Mouse (Mus musculus) embryo, embryonic 10.5 days (tissue): ENCODE data around the gene Atf7.

Source experiments
- DNase-seq: peaks from one replicate; pipeline ENCODE4 v3.0.0-alpha.2; 2015; ENCODE audit warnings: low spot score

Gene Atf7

GRCm38 (mm10) chr15:102515791-102516190 lies 109.5 kb downstream of the Atf7 start:
- no peak for DNase-seq

GRCm38 (mm10) chr15:102515261-102515660 lies 110.0 kb downstream of the Atf7 start:
- no peak for DNase-seq

GRCm38 (mm10) chr15:102513004-102513403 lies 112.3 kb downstream of the Atf7 start:
- no peak for DNase-seq

- DNase-seq: no peak
These were observed 112.8 kb downstream of the Atf7 start for GRCm38 (mm10) chr15:102512471-102512870.

- DNase-seq: peak; percentile 29
These were observed 113.3 kb downstream of the Atf7 start for GRCm38 (mm10) chr15:102512010-102512409.

GRCm38 (mm10) chr15:102511285-102511833 lies 113.9 kb downstream of the Atf7 start:
- DNase-seq: peak; percentile 74

GRCm38 (mm10) chr15:102510590-102511284 lies 114.5 kb downstream of the Atf7 start:
- peak; percentile 97 for DNase-seq

GRCm38 (mm10) chr15:102510110-102510509 lies 115.2 kb downstream of the Atf7 start:
- DNase-seq: peak; percentile 56

GRCm38 (mm10) chr15:102508336-102508735 lies 116.9 kb downstream of the Atf7 start:
- no peak for DNase-seq

GRCm38 (mm10) chr15:102507561-102507960 lies 117.7 kb downstream of the Atf7 start:
- no peak for DNase-seq

- DNase-seq: no peak
These were observed 118.4 kb downstream of the Atf7 start for GRCm38 (mm10) chr15:102506864-102507263.

- DNase-seq: no peak
These were observed 118.8 kb downstream of the Atf7 start for GRCm38 (mm10) chr15:102506464-102506830.

- DNase-seq: no peak
These were observed 119.3 kb downstream of the Atf7 start for GRCm38 (mm10) chr15:102505770-102506463.

GRCm38 (mm10) chr15:102505073-102505769 lies 120.0 kb downstream of the Atf7 start:
- no peak for DNase-seq

GRCm38 (mm10) chr15:102503924-102504782 lies 121.1 kb downstream of the Atf7 start:
- DNase-seq: no peak

GRCm38 (mm10) chr15:102503447-102503846 lies 121.8 kb downstream of the Atf7 start, which contains the start of gene Gm10337:
TSS of gene Gm10337 (plus strand) at chr15:102503722.
- no peak for DNase-seq

GRCm38 (mm10) chr15:102502254-102502840 lies 122.9 kb downstream of the Atf7 start:
- no peak for DNase-seq

GRCm38 (mm10) chr15:102501084-102501814 lies 124.0 kb downstream of the Atf7 start:
- DNase-seq: no peak

- DNase-seq: no peak
These were observed 124.8 kb downstream of the Atf7 start for GRCm38 (mm10) chr15:102500479-102500878.

GRCm38 (mm10) chr15:102499851-102500250 lies 125.4 kb downstream of the Atf7 start:
- DNase-seq: no peak

- no peak for DNase-seq
These were observed 125.9 kb downstream of the Atf7 start for GRCm38 (mm10) chr15:102499370-102499769.
